Mouse (Mus musculus) frontal cortex, adult (tissue): ENCODE measurements around the gene Atxn3.

ENCODE experiments used
- ATAC-seq: cut with Nextera tagmentation; 2 replicates; pipeline ENCODE4 v1.9.2; 2017; ENCODE audit warnings: mild to moderate bottlenecking, moderate library complexity, mixed read lengths; ENCODE audit not compliant: low TSS enrichment

Gene Atxn3

DNA sequence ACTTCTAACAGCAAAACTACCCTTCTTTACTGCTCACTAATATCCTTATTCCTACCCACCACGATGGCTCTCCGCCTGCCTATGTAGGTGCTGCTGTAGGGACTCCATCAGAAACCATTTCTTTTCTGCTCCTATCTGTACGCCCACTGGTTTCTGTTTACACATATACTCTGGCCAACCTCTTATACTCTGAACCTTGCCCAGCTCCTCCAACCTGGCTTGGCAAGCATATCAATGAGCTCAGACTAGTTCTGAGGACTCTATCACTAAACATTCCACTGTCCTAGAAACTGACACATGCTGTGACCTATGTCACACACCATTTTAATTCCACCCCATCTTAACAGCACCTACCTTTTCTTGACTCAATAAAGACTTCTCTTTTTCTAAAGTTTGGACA is 68.7 kb downstream of the Atxn3 start:
- no peak for ATAC-seq

DNA sequence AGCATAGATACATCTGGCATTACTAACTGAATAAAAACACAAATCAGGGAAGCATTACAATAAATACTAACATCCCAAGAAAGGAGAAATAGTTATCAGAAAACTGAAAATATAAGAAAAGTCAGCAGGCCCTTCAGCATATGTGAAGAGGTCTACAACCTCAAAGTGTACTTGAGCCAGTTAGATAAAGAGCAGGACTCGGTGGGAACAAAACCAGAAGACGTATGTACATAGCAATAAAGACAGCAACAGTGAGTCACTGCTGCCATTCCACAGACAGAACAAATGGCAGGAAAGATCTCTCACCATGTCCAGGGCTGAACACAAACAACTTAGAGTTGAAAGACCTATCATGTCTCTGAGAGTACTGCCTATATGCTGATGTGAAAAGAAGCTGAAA is 69.7 kb downstream of the Atxn3 start:
- no peak for ATAC-seq

DNA sequence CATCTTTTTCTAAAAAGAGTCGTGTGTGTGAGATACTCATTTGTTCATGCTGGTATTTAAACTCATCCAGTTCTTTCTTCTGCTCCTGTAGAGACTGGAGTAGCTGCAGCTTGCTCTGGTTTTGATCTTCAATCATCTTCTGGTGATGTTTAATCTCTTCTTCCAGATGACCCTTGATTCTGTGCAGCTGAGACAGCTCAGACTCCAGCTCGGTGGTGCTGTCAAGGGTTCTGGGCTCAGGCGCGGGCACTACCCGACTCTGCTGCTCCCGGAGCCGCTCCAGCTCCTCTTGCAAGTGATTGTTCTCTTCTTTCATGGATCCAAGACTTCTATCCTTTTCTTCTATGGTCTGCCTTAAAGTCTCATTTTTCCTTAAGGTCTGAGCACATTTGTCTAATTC is 73.1 kb downstream of the Atxn3 start:
- no peak for ATAC-seq

DNA sequence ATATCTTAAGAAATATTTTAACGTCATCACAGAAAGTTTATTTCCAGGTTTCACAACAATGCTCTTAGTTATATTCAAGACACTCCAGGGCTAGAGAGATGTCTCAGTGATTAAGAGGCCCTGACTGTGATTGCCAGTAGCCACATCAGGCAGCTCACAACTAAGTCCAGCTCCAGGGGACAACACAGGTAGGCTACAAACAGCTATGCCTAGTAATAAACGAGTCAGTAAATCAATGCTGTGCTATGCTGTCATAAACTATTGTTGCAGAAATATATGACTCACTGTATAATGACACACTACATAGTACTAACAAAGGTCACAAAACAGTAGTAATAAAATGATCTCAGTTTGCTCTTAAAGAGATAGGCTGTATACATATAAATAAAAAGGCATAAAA is 81.7 kb downstream of the Atxn3 start:
- no peak for ATAC-seq

DNA sequence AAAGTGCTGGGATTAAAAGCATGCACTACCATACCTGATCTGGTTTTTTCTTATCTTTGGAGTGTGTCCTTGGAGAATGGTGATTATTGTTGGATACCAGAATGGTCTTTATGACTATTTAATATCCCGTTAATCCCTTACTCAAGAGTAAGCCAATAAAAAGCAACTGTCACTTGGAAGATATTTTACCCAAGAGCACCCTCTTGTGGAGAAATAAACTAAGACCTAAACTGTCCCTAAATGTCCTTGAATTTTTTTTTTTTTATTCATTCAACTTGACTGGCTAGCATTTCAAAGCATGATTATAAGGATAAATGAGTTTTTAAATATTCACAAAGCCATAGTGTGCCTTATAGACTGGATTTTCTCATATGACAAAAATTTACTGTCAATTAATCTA is 82.9 kb downstream of the Atxn3 start:
- no peak for ATAC-seq
